Mouse (Mus musculus) liver, embryonic 18 days (tissue): ENCODE results near the gene Rai2. TPM values are rescaled to one million over a fixed set of nuclear protein-coding genes. Genes with fewer than 3 reads are reported as not detected.

ENCODE experiments used
- polyA plus RNA-seq: library from polyadenylated mRNA; depleted of rRNA; stranded (reverse); fragments of >200 nt; gene quantifications from 2 replicates; pipeline ENCODE4 v1.2.3, GENCODE M21; 2012; rRNA removed

Gene Rai2
- polyA plus RNA-seq, result 0.35 and 0.43 TPM in 2 replicates

GRCm38 (mm10) chrX:161716865-161717763 is at the start of gene Rai2:
TSS of gene Rai2 (plus strand) at chrX:161717069.

